Mouse (Mus musculus) lung, postnatal 0 days (tissue): ENCODE data around the gene Mtf1.
A peak's percentile ranks its signal among the peaks of the same experiment; 100 is the strongest.

Experiments
- CTCF ChIP-seq: IDR thresholded peaks from 2 replicates; pipeline ENCODE4 v1.5.1; 2016; ENCODE audit warnings: antibody characterized with exemption, mild to moderate bottlenecking
- EP300 ChIP-seq: IDR thresholded peaks from 2 replicates; pipeline ENCODE4 v1.6.1; 2016; ENCODE audit warnings: antibody characterized with exemption, mild to moderate bottlenecking, control low read depth

GRCm38 (mm10) chr4:124847573-124847972 lies 45.7 kb downstream of the Mtf1 start:
- TF ChIP-seq CTCF (peak; percentile 96), EP300 (no peak)
